9 mouse cellular contexts compared by ENCODE assay signal in the genomic region with DNA sequence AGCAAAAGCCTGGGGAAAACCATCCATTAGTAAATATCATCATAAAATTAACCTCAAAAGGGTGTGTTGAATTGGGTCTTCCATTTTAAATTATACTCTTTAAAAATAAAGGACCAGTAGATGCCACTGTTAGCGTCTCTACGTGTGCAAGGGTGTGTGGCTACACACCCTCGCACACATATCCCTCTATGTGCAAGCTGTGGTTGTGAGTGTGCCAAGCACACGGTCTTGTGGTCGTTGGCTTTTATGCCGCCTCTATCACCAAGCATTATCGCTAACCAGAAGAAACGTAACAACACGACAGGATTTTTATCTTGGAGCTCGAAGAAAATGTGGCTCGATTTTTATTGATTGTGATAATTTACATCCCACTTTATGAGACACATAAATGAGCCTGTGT. TPM values are rescaled to one million over a fixed set of nuclear protein-coding genes. Genes with fewer than 3 reads are reported as not detected.
DNase-seq lines count a peak whose midpoint lies in the region; ATAC-seq and TF ChIP-seq lines count a peak whose summit lies in the region.
"Had no signal": no experiment of that assay in that cellular context is flagged by ENCODE, and none has a peak within 500 bp of the region (broad histone marks: within the 10 kb centered on the region; RNA-seq: fewer than 3 reads in every experiment).

No protein-coding gene starts in this region.

- peaks cover 32% of the 10 kb centered on the region for H3K4me1 ChIP-seq in lung, embryonic 15.5 days
- peaks cover 6% of the 10 kb centered on the region; the same call in 1 of the 2 replicates for H3K4me1 ChIP-seq in lung, adult 2 months (ENCODE audit: control insufficient read depth, insufficient read depth, low read length)
- H3K4me1 ChIP-seq in intestine, embryonic 16.5 days (ENCODE audit: control insufficient read depth, insufficient read depth, low read length): peaks cover 28% of the 10 kb centered on the region
- peaks cover 41% of the 10 kb centered on the region for H3K4me1 ChIP-seq in neural tube, embryonic 13.5 days (replicated peaks)

- no peaks in the 10 kb centered on the region for H3K36me3 ChIP-seq in lung, embryonic 15.5 days
- H3K36me3 ChIP-seq in intestine, embryonic 16.5 days (ENCODE audit: control insufficient read depth, insufficient read depth, low read length): 0 out of 2 replicates have a peak, but pooled peaks cover under 1% of the 10 kb centered on the region
- H3K36me3 ChIP-seq in neural tube, embryonic 13.5 days: no peaks in the 10 kb centered on the region

- peak; percentile 48 for DNase-seq in cerebellum, adult 9-10 months
- no peak for DNase-seq in cerebellum, postnatal 25 days
- DNase-seq in lung, adult 2 months: no peak
- DNase-seq in frontal cortex, postnatal 36 days (ENCODE audit: low spot score in 2 of 2): no peak
- no peak for DNase-seq in urinary bladder, adult 2 months (ENCODE audit: low spot score)
- DNase-seq: lung, embryonic 14.5 days had no signal

- H3K4me3 ChIP-seq in lung, embryonic 15.5 days: no peak overlapping the region
- no peak overlapping the region for H3K4me3 ChIP-seq in lung, adult 2 months (replicated peaks; ENCODE audit: extremely low read depth, low read depth, low read length)
- no peak overlapping the region for H3K4me3 ChIP-seq in intestine, embryonic 16.5 days (ENCODE audit: low read length)
- H3K4me3 ChIP-seq in neural tube, embryonic 13.5 days: peak overlapping the region; percentile 79; the same call in 1 of the 2 replicates

- H3K9me3 ChIP-seq in lung, embryonic 15.5 days: no peaks in the 10 kb centered on the region
- no peaks in the 10 kb centered on the region for H3K9me3 ChIP-seq in intestine, embryonic 16.5 days (ENCODE audit: control insufficient read depth, low read length)
- no peaks in the 10 kb centered on the region for H3K9me3 ChIP-seq in neural tube, embryonic 13.5 days

- WGBS in lung, embryonic 15.5 days: 46% methylated on average over 11 of the region's 11 CpGs
- 47% methylated on average over 11 of the region's 11 CpGs for WGBS in lung, adult 2 months
- 50% methylated on average over 11 of the region's 11 CpGs for WGBS in intestine, embryonic 16.5 days
- 44% methylated on average over 11 of the region's 11 CpGs for WGBS in neural tube, embryonic 13.5 days

- no peak overlapping the region; the same call in 1 of the 2 replicates for H3K27ac ChIP-seq in lung, embryonic 15.5 days
- peak overlapping the region; percentile 99 for H3K27ac ChIP-seq in intestine, embryonic 16.5 days (ENCODE audit: low read length)
- peak overlapping the region; percentile 99; the same call in 1 of the 2 replicates for H3K27ac ChIP-seq in neural tube, embryonic 13.5 days (replicated peaks)

- 0 out of 2 replicates have a peak overlapping the region, but pooled peaks have one; percentile 91 for H3K4me2 ChIP-seq in lung, embryonic 15.5 days
- H3K4me2 ChIP-seq in intestine, embryonic 16.5 days (ENCODE audit: low read depth, low read length): peak overlapping the region; percentile 75
- peak overlapping the region; percentile 77 for H3K4me2 ChIP-seq in neural tube, embryonic 13.5 days

- H3K9ac ChIP-seq in lung, embryonic 15.5 days: no peak overlapping the region
- no peak overlapping the region for H3K9ac ChIP-seq in intestine, embryonic 16.5 days (ENCODE audit: low read depth, low read length)
- H3K9ac ChIP-seq in neural tube, embryonic 13.5 days: peak overlapping the region; percentile 90; the same call in 1 of the 2 replicates

- TF ChIP-seq CTCF in lung, adult 2 months (IDR thresholded peaks at IDR 0.05; ENCODE audit: insufficient read depth, low read length): no peak

- no peak for ATAC-seq in lung, embryonic 15.5 days (ENCODE audit: borderline replicate concordance, extremely low read depth, low FRiP score, low TSS enrichment)
- ATAC-seq in intestine, embryonic 16.5 days: no peak
- no peak for ATAC-seq in neural tube, embryonic 13.5 days (ENCODE audit: low read depth)

- H3K27me3 ChIP-seq in lung, embryonic 15.5 days: peaks cover 3% of the 10 kb centered on the region; the same call in 1 of the 2 replicates
- no peaks in the 10 kb centered on the region for H3K27me3 ChIP-seq in intestine, embryonic 16.5 days (replicated peaks; ENCODE audit: control insufficient read depth, insufficient read depth, low read length)
- H3K27me3 ChIP-seq in neural tube, embryonic 13.5 days: no peaks in the 10 kb centered on the region

- TF ChIP-seq POLR2A in lung, adult 2 months (IDR thresholded peaks at IDR 0.05; ENCODE audit: borderline replicate concordance, extremely low read depth, low read depth, low read length): no peak

RNA-seq across cellular contexts. Expression of gene Irs2, which starts 2.1 kb away (rescaled TPM):
- 4.1 TPM in 2 replicates for polyA plus RNA-seq in lung, embryonic 15.5 days (2015; fragmentation: Nextera tagmentation; extraction: Ambion mirVana)
- polyA plus RNA-seq in lung, adult 2 months (2012; rRNA removed): 20.7 and 27.1 TPM in 2 replicates
- polyA plus RNA-seq in intestine, embryonic 16.5 days (2015; fragmentation: Nextera tagmentation; extraction: Ambion mirVana): 4.4 and 4.7 TPM in 2 replicates
- polyA plus RNA-seq in neural tube, embryonic 13.5 days (2015; fragmentation: Nextera tagmentation; extraction: Ambion mirVana): 5.6 and 6.6 TPM in 2 replicates
- 8.5 and 13.4 TPM in 2 replicates for polyA plus RNA-seq in urinary bladder, adult 2 months (2012; rRNA removed)
